Mouse (Mus musculus) kidney, postnatal 14 days (tissue): ENCODE data around the gene B230217C12Rik.

Experiments
- DNase-seq: peaks from one replicate; pipeline ENCODE4 v3.0.0; 2022; ENCODE audit warnings: mixed read lengths

The B230217C12Rik gene

GRCm38 (mm10) chr11:97809235-97810121 is 31.1 kb upstream of the B230217C12Rik start:
- DNase-seq = no peak

DNA sequence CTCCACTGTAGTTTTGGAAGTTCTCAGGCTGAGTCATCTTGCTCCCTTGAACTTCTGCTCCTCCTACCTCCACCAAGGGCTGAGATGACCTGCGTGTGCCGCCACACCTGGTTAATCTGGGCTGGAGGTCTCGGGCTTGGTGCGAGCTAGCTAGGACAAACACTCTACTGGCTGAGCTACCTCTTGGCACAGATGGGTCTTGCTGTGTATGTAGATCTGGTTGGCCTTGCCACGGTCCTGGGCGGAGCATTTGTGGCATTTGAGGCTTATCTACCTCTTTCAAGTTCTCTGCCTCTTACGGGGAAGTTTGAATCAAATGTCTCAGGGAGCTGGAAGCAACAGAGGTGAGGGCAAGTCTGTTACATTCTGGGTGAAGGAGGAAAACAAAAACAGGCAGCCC is 30.2 kb upstream of the B230217C12Rik start:
- DNase-seq = peak; percentile 52

- no peak for DNase-seq
Measured at GRCm38 (mm10) chr11:97810970-97811369, 29.6 kb upstream of the B230217C12Rik start.

DNA sequence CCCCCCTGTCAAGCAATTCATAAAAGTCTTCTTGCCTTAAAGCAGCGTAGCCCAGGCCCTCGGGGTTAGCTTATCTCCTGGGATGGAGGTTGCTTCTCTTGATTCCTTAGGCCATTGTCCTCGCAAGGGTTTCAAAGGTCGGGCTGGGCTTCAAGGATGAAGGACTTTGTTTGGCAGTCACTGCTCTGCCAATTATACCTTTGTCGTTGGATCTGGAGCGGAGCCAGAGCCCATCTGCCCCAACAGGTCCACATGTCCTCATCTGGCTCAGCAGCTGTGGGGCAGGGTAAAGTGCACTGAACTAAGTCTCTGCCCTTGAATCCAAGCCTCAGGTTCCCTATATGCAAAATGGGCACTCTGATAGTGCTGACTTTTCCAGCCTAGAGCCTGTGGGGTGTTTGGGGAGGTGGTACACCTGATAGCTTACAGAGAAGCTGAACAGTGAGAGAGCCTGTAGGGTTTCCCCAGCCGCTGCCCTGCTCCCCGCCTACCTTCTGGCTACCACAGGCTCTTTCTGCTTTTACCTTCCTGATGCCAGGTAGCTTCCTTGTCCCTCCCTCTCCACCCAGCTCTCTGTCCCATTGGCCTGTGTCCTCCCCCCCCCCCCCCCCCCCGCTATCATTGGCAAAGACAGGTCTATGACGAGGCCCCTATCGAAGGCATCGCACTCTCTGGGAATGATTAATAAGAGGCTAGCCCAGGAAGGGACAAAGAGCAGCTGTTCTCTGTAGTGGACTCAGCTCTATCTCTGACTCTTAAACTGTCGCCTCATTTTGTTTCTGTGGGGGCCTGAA is 28.8 kb upstream of the B230217C12Rik start:
- peak; percentile 86 for DNase-seq

GRCm38 (mm10) chr11:97812491-97812921 is 28.1 kb upstream of the B230217C12Rik start:
- no peak for DNase-seq

DNA sequence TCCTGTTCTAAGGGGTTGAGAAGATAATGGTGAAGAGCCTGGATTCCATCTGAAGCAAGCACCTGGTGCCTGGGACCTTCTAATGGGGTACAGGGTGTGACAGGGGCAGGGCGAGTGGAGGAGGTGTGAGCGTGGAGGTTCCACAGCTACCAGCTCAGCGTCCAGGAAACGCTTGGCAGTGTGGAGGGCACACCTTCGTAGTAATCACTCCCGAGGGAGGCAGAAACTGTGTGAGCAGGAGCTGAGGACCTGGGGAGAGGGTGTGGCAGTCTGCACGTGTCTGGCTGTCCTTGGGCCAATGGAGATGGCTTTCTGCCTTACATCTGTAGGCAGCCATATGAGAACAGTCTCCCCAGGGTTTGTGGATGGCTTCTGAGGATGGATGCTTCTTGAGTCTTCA is 27.5 kb upstream of the B230217C12Rik start:
- no peak for DNase-seq

- peak; percentile 80 for DNase-seq
Measured at GRCm38 (mm10) chr11:97813746-97814515, 26.6 kb upstream of the B230217C12Rik start.

DNA sequence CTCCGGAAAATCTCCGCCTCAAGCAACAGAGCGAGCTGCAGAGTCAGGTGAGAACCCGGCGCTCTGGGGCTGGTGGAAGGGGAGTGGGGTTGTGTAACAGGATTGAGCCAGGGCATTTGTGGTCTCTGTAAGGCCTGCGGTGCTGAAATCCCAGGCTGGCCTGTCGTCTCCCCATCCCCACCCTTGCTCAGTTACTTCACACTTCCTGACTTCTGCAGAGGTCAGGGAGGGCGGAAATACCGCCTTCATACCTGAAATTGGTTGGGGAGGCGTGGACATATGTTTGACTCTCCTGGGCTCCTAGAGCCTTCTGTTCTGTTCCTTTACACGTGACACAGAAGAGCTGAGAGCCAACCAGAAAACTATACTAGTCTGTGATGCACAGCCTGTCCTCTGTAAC is 24.8 kb upstream of the B230217C12Rik start:
- no peak for DNase-seq

DNA sequence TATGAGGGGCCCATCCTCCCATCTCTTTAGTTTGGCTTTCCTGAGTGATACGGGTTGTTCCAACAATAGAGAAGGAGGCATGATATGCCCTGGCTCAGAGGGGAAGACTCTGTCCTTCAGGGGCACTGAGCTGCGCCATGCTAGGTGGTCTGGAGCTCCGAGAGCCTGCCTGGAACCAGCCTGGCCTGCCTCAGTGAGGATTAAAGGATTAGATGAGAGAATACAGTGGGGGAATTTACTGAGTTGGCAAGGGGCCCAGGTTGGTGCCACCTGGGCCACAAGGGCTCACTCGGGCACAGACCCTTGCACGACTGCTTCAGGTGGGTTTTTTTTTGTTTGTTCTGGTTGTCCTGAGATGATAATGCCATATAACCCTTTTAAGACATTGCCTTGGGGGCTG is 24.4 kb upstream of the B230217C12Rik start:
- DNase-seq = no peak

- DNase-seq = no peak
Measured at GRCm38 (mm10) chr11:97816916-97817315, 23.7 kb upstream of the B230217C12Rik start.

- peak; percentile 78 for DNase-seq
Measured at GRCm38 (mm10) chr11:97817379-97817778, 23.2 kb upstream of the B230217C12Rik start.

DNA sequence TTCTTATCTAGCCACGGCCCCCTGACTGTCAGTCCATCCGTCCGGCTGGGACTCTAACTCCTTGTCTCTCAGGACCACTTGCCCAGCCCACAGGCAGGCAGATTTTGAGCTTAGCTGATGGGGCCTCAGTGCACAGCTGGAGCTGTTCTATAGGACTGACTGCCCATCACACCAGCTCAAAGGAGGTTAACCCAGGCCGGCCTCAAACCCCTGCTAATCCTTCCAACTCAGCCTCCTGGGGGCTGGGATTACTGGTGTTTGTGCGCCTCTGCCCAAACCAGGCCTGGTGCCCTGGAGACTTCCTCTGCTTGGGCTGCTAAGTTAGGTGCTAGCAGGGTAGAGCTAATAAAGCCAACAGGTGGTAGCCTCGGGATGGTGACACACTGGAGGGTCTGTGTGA is 22.6 kb upstream of the B230217C12Rik start:
- DNase-seq = no peak

- peak; percentile 61 for DNase-seq
Measured at GRCm38 (mm10) chr11:97818571-97818970, 22.0 kb upstream of the B230217C12Rik start.

GRCm38 (mm10) chr11:97819102-97819501 is 21.5 kb upstream of the B230217C12Rik start:
- no peak for DNase-seq

DNA sequence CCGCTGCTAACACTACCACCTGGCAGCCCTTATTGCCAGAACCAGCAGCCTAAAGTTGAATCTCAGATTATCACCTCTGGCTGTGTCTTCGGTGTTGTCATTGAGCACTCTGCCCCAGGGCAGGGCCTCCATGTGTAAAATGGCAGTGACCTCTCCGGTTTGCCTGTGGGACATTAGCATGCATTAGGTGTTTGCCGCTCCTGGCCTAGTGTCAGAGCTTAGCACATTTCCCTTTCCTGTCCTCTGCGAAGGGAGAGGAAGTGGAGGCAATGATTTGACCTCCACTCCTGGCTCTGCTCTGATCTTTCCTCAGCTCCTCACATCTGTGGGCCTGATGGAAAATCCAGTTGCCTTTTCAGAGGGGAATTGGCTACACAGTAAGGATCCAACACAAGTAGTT is 20.7 kb upstream of the B230217C12Rik start:
- DNase-seq = no peak

DNA sequence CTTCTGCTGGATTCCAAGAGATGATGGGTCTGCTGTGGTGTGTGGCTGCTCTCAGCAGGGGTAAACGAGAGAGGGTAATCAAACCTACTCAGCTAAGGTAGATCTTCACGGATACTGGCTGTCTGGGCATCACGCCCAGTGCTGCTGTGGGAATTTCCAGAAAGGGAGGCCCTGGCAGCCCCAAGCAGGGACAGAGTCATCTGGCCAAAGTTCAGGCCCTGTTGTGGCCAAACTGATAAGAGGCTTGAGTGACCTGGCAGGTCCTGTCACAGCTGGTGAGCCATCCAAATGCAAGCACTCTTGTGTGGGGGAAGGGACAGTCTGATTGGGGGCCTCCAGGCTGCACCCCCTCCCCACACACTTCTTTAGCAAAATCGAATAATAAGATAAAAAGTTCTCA is 19.7 kb upstream of the B230217C12Rik start:
- peak; percentile 90 for DNase-seq

- DNase-seq = no peak
Measured at GRCm38 (mm10) chr11:97821401-97822064, 19.0 kb upstream of the B230217C12Rik start.

- DNase-seq = no peak
Measured at GRCm38 (mm10) chr11:97822840-97823603, 17.6 kb upstream of the B230217C12Rik start.

DNA sequence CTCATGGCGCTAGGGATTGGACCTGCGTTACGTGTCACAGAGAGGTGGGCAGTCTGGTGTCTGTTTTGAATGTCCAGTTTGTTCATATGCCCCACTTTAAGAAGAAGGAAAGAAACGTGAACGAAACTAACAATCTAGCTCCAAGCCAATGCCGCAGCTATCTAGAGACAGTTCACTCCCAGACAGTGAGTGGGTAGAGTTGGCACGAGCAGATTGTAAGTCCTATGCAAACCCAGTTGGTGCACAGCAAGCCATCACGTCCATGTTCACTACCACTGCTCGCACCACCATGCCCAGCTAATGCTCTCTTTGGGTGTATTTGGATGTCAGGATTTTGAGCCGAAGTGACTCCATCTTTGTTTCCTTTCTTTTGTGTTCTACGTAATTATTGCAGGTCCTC is 16.4 kb upstream of the B230217C12Rik start:
- DNase-seq = no peak

- no peak for DNase-seq
Measured at GRCm38 (mm10) chr11:97824895-97825294, 15.7 kb upstream of the B230217C12Rik start.

- DNase-seq = no peak
Measured at GRCm38 (mm10) chr11:97825295-97825694, 15.3 kb upstream of the B230217C12Rik start.

DNA sequence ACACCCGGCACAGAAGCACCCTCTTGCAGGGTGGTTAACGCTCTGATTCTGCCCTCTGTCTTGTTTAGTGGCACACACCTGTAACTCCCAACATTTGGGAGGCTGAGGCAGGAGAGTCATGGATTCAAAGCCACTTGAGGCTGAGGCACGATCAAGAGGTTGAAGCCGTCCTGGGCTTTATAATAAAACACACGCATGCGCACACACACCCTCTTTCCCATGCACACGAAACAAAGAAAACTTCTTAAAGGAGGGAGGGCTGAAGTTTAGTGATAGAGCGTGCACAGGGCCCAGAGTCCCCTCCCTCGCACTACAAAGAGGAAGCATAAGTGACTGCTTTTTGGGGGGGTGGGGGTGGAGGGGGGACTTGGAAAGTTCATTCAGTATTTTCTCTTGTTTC is 14.6 kb upstream of the B230217C12Rik start:
- no peak for DNase-seq
